Mouse (Mus musculus): ENCODE results near the gene Taf10. TPM values are rescaled to one million over a fixed set of nuclear protein-coding genes. Genes with fewer than 3 reads are reported as not detected.

The Taf10 gene
- 229 and 244 TPM in 2 replicates for polyA plus RNA-seq (2014; fragmentation: Nextera tagmentation; extraction: Ambion mirVana)

GRCm38 (mm10) chr7:105743926-105744590 is at the start of gene Taf10:
Gene Taf10 (minus strand): TSS chr7:105744361.
- H3K9me3 ChIP-seq (ENCODE audit: control insufficient read depth, low read length) = no peaks in the 10 kb centered on the region
- peak within 1 kb of the TSS; percentile 97 for H3K4me3 ChIP-seq (ENCODE audit: low read depth, low read length)
- WGBS = under 1% methylated on average over 67 of the region's 67 CpGs
- H3K36me3 ChIP-seq (ENCODE audit: control insufficient read depth, insufficient read depth, low read length) = peaks cover 28% of the 10 kb centered on the region
- H3K4me1 ChIP-seq (replicated peaks; ENCODE audit: control insufficient read depth, insufficient read depth, low read length) = peaks cover 16% of the 10 kb centered on the region
- ATAC-seq (replicated peaks; ENCODE audit: low FRiP score) = peak; percentile 99
- DNase-seq (ENCODE audit: low spot score) = peak; percentile 87
- no peaks in the 10 kb centered on the region for H3K27me3 ChIP-seq (replicated peaks; ENCODE audit: control insufficient read depth, insufficient read depth, low read length)
- H3K27ac ChIP-seq (ENCODE audit: low read depth, low read length) = peak within 1 kb of the TSS; percentile 92
- peak within 1 kb of the TSS; percentile 95 for H3K9ac ChIP-seq (ENCODE audit: low read depth, low read length)
- H3K4me2 ChIP-seq = peak within 1 kb of the TSS; percentile 78

DNA sequence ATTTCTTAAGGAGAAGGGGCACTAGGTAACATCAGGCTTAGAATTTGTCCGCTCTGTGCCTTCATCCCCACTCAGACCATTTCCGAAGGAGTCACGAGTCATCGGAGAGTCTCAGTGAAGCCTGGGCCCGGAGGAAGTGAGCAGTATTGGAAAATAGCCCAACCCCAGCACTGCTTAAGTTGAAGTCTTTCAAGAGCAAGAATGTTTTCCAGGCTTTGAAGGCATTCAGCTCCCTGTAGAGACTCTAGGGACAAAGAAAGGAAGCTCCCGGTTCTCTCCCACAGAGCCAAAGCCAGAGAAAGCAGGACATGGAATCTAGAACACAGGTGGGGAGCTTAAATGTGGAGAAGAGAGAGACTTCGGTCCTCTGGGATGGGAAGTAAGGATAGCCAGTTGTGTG is 49.5 kb upstream of the Taf10 start:
- H3K9ac ChIP-seq (ENCODE audit: low read depth, low read length) = no peak overlapping the region
- H3K4me2 ChIP-seq = no peak overlapping the region
- WGBS = 82% methylated on average over 7 of the region's 7 CpGs
- H3K9me3 ChIP-seq (ENCODE audit: control insufficient read depth, low read length) = no peaks in the 10 kb centered on the region
- no peak overlapping the region for H3K4me3 ChIP-seq (ENCODE audit: low read depth, low read length)
- no peak for DNase-seq (ENCODE audit: low spot score)
- no peaks in the 10 kb centered on the region for H3K36me3 ChIP-seq (ENCODE audit: control insufficient read depth, insufficient read depth, low read length)
- no peak for ATAC-seq (replicated peaks; ENCODE audit: low FRiP score)
- no peak overlapping the region for H3K27ac ChIP-seq (ENCODE audit: low read depth, low read length)
- H3K27me3 ChIP-seq (replicated peaks; ENCODE audit: control insufficient read depth, insufficient read depth, low read length) = peaks cover 8% of the 10 kb centered on the region
- no peaks in the 10 kb centered on the region for H3K4me1 ChIP-seq (replicated peaks; ENCODE audit: control insufficient read depth, insufficient read depth, low read length)

DNA sequence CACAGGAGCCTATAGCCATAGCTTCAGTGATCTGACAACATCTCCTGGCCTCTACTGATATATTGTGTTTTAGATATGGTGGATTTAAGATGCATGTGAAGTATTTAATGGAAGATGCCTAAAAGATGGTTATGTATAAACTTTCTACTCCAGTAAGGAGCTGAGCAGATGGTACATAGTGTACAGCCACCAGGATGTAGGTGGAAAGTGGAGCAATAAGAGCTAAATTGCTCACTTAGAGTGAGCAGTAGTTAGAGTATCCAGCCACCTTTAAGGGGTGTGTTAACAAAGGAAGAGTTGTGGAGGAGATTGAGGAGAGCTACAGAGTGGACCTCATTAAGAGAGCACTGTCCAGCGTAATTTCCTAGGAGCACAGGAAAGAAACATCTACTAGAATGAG is 47.0 kb upstream of the Taf10 start:
- Histone ChIP-seq H3K4me2 (no peak overlapping the region), H3K4me1 (replicated peaks; ENCODE audit: control insufficient read depth, insufficient read depth, low read length) (no peaks in the 10 kb centered on the region), H3K9ac (ENCODE audit: low read depth, low read length) (no peak overlapping the region), H3K4me3 (ENCODE audit: low read depth, low read length) (no peak overlapping the region), H3K27me3 (replicated peaks; ENCODE audit: control insufficient read depth, insufficient read depth, low read length) (peaks cover 33% of the 10 kb centered on the region), H3K36me3 (ENCODE audit: control insufficient read depth, insufficient read depth, low read length) (no peaks in the 10 kb centered on the region), H3K27ac (ENCODE audit: low read depth, low read length) (no peak overlapping the region), H3K9me3 (ENCODE audit: control insufficient read depth, low read length) (no peaks in the 10 kb centered on the region)
- ATAC-seq (replicated peaks; ENCODE audit: low FRiP score) (no peak), DNase-seq (ENCODE audit: low spot score) (no peak)
- WGBS = 84% methylated on average over 1 of the region's 1 CpGs

DNA sequence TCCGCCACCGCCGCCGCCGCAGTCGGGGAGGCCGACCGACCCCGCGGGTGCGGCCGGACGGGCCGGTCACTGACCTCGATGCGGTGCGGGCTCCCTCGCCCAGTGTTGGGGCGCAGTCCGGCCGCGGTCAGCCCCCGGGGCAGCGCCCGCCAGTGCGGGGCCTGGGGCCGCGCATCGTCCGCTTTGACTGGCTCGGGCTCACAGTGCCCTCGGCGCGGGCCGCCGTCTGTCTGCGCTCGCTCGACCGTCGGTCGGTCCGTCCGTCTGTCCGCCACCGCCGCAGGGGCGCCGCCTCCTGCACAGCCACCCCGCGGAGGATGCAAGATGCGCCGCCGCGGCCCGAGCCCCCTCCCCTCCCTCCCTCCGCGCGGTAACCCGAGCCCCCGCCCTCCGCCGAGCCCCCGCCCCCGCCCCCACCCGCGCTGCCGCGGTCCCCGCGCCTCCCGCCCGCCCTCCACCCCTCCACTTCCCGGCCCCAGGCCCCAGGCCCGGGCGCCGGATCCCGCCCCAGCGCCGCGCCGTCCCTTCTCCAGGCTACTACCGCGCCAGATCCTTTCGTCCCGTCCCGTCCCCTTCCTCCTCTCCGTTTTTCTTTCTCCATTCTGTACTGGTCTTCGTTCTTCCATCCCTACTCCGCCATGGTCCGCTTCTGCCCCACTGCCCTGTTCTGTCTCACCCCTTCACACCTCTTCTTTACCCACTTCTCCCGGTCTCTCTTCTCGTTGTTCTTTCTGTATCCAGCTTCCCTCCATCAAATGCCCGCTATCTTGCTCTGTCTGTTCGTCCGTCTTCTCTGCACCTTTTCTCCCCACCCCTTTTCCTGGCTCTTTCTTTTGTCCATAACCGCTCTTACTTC is 43.4 kb upstream of the Taf10 start, which contains the start of gene Dchs1:
Dchs1 (minus strand) TSS at position 370 of the 856 bp plus-strand sequence.
- H3K4me3 ChIP-seq (ENCODE audit: low read depth, low read length) = peak within 1 kb of the TSS; percentile 61
- H3K27me3 ChIP-seq (replicated peaks; ENCODE audit: control insufficient read depth, insufficient read depth, low read length) = peaks cover 44% of the 10 kb centered on the region
- no peaks in the 10 kb centered on the region for H3K36me3 ChIP-seq (ENCODE audit: control insufficient read depth, insufficient read depth, low read length)
- DNase-seq (ENCODE audit: low spot score) (no peak), ATAC-seq (replicated peaks; ENCODE audit: low FRiP score) (peak; percentile 40)
- H3K4me1 ChIP-seq (replicated peaks; ENCODE audit: control insufficient read depth, insufficient read depth, low read length) = no peaks in the 10 kb centered on the region
- WGBS = 2% methylated on average over 83 of the region's 97 CpGs
- H3K9ac ChIP-seq (ENCODE audit: low read depth, low read length) = peak within 1 kb of the TSS; percentile 68
- no peak within 1 kb of the TSS for H3K27ac ChIP-seq (ENCODE audit: low read depth, low read length)
- no peaks in the 10 kb centered on the region for H3K9me3 ChIP-seq (ENCODE audit: control insufficient read depth, low read length)
- H3K4me2 ChIP-seq = peak within 1 kb of the TSS; percentile 62

- 13% methylated on average over 18 of the region's 20 CpGs for WGBS
Observed at GRCm38 (mm10) chr7:105786506-105787284, 42.5 kb upstream of the Taf10 start.

DNA sequence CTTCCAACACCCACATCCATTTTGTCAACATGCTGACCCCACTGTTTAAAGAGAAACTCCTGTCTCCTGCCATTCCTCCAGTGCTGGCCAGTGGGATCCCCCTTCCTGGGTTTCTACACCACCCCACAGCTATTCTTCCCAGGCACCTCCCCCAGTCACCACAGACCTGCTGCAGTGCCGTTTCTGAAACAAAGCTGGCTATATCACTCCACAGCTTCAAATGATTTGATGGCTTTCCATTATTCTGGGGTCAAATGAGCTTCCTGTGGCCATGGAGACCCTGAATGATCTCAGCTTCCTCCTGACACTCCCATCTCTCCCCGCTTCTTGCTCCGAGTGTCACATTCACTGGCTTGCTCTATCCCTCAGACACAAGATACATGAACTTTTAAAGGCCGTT is 40.4 kb upstream of the Taf10 start:
- Histone ChIP-seq H3K27ac (ENCODE audit: low read depth, low read length) (no peak overlapping the region), H3K9me3 (ENCODE audit: control insufficient read depth, low read length) (no peaks in the 10 kb centered on the region), H3K4me3 (ENCODE audit: low read depth, low read length) (no peak overlapping the region), H3K9ac (ENCODE audit: low read depth, low read length) (no peak overlapping the region), H3K4me1 (replicated peaks; ENCODE audit: control insufficient read depth, insufficient read depth, low read length) (no peaks in the 10 kb centered on the region), H3K4me2 (no peak overlapping the region), H3K36me3 (ENCODE audit: control insufficient read depth, insufficient read depth, low read length) (no peaks in the 10 kb centered on the region), H3K27me3 (replicated peaks; ENCODE audit: control insufficient read depth, insufficient read depth, low read length) (peaks cover 41% of the 10 kb centered on the region)
- no peak for DNase-seq (ENCODE audit: low spot score)
- WGBS = 28% methylated on average over 4 of the region's 4 CpGs
- ATAC-seq (replicated peaks; ENCODE audit: low FRiP score) = no peak

More at GRCm38 (mm10) chr7:105786506-105787284, 42.5 kb upstream of the Taf10 start:
- H3K36me3 ChIP-seq (ENCODE audit: control insufficient read depth, insufficient read depth, low read length) = no peaks in the 10 kb centered on the region
- H3K9ac ChIP-seq (ENCODE audit: low read depth, low read length) = peak overlapping the region; percentile 68
- H3K9me3 ChIP-seq (ENCODE audit: control insufficient read depth, low read length) = no peaks in the 10 kb centered on the region
- H3K27ac ChIP-seq (ENCODE audit: low read depth, low read length) = no peak overlapping the region
- ATAC-seq (replicated peaks; ENCODE audit: low FRiP score) (peak; percentile 46), DNase-seq (ENCODE audit: low spot score) (no peak)
- peak overlapping the region; percentile 61 for H3K4me3 ChIP-seq (ENCODE audit: low read depth, low read length)
- H3K4me2 ChIP-seq = peak overlapping the region; percentile 62
- peaks cover 41% of the 10 kb centered on the region for H3K27me3 ChIP-seq (replicated peaks; ENCODE audit: control insufficient read depth, insufficient read depth, low read length)
- no peaks in the 10 kb centered on the region for H3K4me1 ChIP-seq (replicated peaks; ENCODE audit: control insufficient read depth, insufficient read depth, low read length)

DNA sequence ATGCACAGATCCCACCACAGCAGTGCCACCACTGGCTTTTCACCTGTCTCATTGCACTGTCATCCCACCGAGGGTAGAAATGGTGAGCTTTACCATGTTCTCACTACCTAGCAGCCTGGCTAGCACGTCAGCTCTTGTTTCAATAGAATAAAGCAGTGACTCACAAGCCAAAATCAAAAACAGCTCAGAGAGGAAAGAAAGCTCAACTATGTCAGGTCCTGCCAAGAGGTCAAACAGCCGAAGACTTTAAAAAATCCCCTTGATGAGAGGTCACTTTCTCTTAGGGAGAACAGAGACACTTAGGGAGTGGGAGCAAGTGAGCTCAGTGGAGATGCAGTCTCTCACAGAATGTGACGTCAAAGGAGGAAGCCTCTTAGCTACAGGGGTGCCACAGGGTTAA is 39.7 kb upstream of the Taf10 start:
- Histone ChIP-seq H3K27me3 (replicated peaks; ENCODE audit: control insufficient read depth, insufficient read depth, low read length) (peaks cover 38% of the 10 kb centered on the region), H3K36me3 (ENCODE audit: control insufficient read depth, insufficient read depth, low read length) (no peaks in the 10 kb centered on the region), H3K27ac (ENCODE audit: low read depth, low read length) (no peak overlapping the region), H3K4me1 (replicated peaks; ENCODE audit: control insufficient read depth, insufficient read depth, low read length) (peaks cover 3% of the 10 kb centered on the region; the same call in 1 of the 2 replicates), H3K9ac (ENCODE audit: low read depth, low read length) (no peak overlapping the region), H3K9me3 (ENCODE audit: control insufficient read depth, low read length) (no peaks in the 10 kb centered on the region), H3K4me2 (no peak overlapping the region), H3K4me3 (ENCODE audit: low read depth, low read length) (no peak overlapping the region)
- no peak for ATAC-seq (replicated peaks; ENCODE audit: low FRiP score)
- DNase-seq (ENCODE audit: low spot score) = no peak
- 57% methylated on average over 4 of the region's 4 CpGs for WGBS

GRCm38 (mm10) chr7:105778553-105779265 is 34.5 kb upstream of the Taf10 start:
- Histone ChIP-seq H3K4me1 (replicated peaks; ENCODE audit: control insufficient read depth, insufficient read depth, low read length) (peaks cover 5% of the 10 kb centered on the region; the same call in 1 of the 2 replicates), H3K4me3 (ENCODE audit: low read depth, low read length) (no peak overlapping the region), H3K4me2 (peak overlapping the region; percentile 22; the same call in 1 of the 2 replicates), H3K9ac (ENCODE audit: low read depth, low read length) (no peak overlapping the region), H3K27me3 (replicated peaks; ENCODE audit: control insufficient read depth, insufficient read depth, low read length) (no peaks in the 10 kb centered on the region), H3K36me3 (ENCODE audit: control insufficient read depth, insufficient read depth, low read length) (no peaks in the 10 kb centered on the region), H3K9me3 (ENCODE audit: control insufficient read depth, low read length) (no peaks in the 10 kb centered on the region), H3K27ac (ENCODE audit: low read depth, low read length) (peak overlapping the region; percentile 70)
- peak; percentile 71 for ATAC-seq (replicated peaks; ENCODE audit: low FRiP score)
- 23% methylated on average over 4 of the region's 4 CpGs for WGBS
- DNase-seq (ENCODE audit: low spot score) = no peak

All from liver, embryonic 11.5 days (tissue).